Mouse (Mus musculus) intestine, embryonic 14.5 days (tissue): Measurements from ENCODE around the gene C2cd2l. TPM values are rescaled to one million over a fixed set of nuclear protein-coding genes. Genes with fewer than 3 reads are reported as not detected.
"Not testable (repeated sequence)": the region's sequence is repeated elsewhere in the genome, so short reads cannot be mapped to it uniquely, and the experiment has no call there.

Experiments used
- ATAC-seq: fragments of 200-750 bp; cut with Nextera tagmentation; replicated peaks from 2 replicates; pipeline ENCODE4 v1.8.0; 2017; ENCODE audit warnings: low read depth, moderate number of reproducible peaks, moderate TSS enrichment, moderate library complexity; ENCODE audit not compliant: low FRiP score, low TSS enrichment
- DNase-seq: peaks from one replicate; pipeline ENCODE4 v3.0.0-alpha.2; 2018; ENCODE audit warnings: low spot score
- H3K27ac ChIP-seq: fragments of 300-500 bp; sonication (generic); 2 replicates; pipeline ENCODE4 v1.5.1; 2014; ENCODE audit warnings: low read depth, mild to moderate bottlenecking, control low read depth
- H3K27me3 ChIP-seq: fragments of 300-500 bp; sonication (generic); replicated peaks from 2 replicates; pipeline ENCODE4 v1.6.1; 2014; ENCODE audit warnings: low read length, control low read depth; ENCODE audit not compliant: control insufficient read depth, insufficient read depth
- H3K36me3 ChIP-seq: fragments of 300-500 bp; sonication (generic); 2 replicates; pipeline ENCODE4 v1.6.1; 2014; ENCODE audit warnings: low read length, control low read depth; ENCODE audit not compliant: control insufficient read depth, insufficient read depth
- H3K4me1 ChIP-seq: fragments of 300-500 bp; sonication (generic); replicated peaks from 2 replicates; pipeline ENCODE4 v1.6.1; 2014; ENCODE audit warnings: low read length, control low read depth, mixed read lengths; ENCODE audit not compliant: control insufficient read depth, insufficient read depth
- H3K4me2 ChIP-seq: fragments of 300-500 bp; sonication (generic); 2 replicates; pipeline ENCODE4 v1.6.1; 2014; ENCODE audit warnings: low read length
- H3K4me3 ChIP-seq: fragments of 300-500 bp; sonication (generic); 2 replicates; pipeline ENCODE4 v1.5.1; 2014; ENCODE audit warnings: low read depth, low read length, control low read depth, mixed read lengths
- H3K9ac ChIP-seq: fragments of 300-500 bp; sonication (generic); 2 replicates; pipeline ENCODE4 v1.6.1; 2014; ENCODE audit warnings: mild to moderate bottlenecking, low read length
- H3K9me3 ChIP-seq: fragments of 300-500 bp; sonication (generic); 2 replicates; pipeline ENCODE4 v1.6.1; 2016; ENCODE audit warnings: low read length, control low read depth; ENCODE audit not compliant: control insufficient read depth
- WGBS: fragments of 180-500 bp; shearing (Covaris S2); extraction: QIAGEN DNeasy Blood & Tissue Kit; methylation state at CpG from one replicate; pipeline ENCODE4 v1.1.7; 2014; 5-methylcytosine and 5-hydroxymethylcytosine counted together
- polyA plus RNA-seq: library from polyadenylated mRNA; unstranded; fragments of >200 nt; fragmentation: Nextera tagmentation; extraction: Ambion mirVana; gene quantifications from 2 replicates; pipeline ENCODE4 v1.2.1, GENCODE M21; 2014

The C2cd2l gene
- 5.7 and 5.8 TPM in 2 replicates for polyA plus RNA-seq

GRCm38 (mm10) chr9:44319887-44320798 is at the start of gene C2cd2l:
C2cd2l (minus strand) TSS chr9:44320285.
- H3K4me1 ChIP-seq = peaks cover 14% of the 10 kb centered on the region
- peaks cover 10% of the 10 kb centered on the region for H3K36me3 ChIP-seq
- under 1% methylated on average over 67 of the region's 67 CpGs for WGBS
- no peaks in the 10 kb centered on the region for H3K27me3 ChIP-seq
- H3K4me3 ChIP-seq = peak within 1 kb of the TSS; percentile 75
- peak; percentile 97 for ATAC-seq
- peak; percentile 93 for DNase-seq
- peak within 1 kb of the TSS; percentile 68 for H3K9ac ChIP-seq
- H3K9me3 ChIP-seq = no peaks in the 10 kb centered on the region
- peak within 1 kb of the TSS; percentile 78 for H3K27ac ChIP-seq
- peak within 1 kb of the TSS; percentile 56 for H3K4me2 ChIP-seq

- DNase-seq = no peak
- peaks cover 8% of the 10 kb centered on the region; the same call in 1 of the 2 replicates for H3K4me1 ChIP-seq
- H3K27me3 ChIP-seq = no peaks in the 10 kb centered on the region
- peaks cover 4% of the 10 kb centered on the region for H3K36me3 ChIP-seq
- H3K4me2 ChIP-seq = no peak overlapping the region
- ATAC-seq = no peak
- no peak overlapping the region for H3K27ac ChIP-seq
- no peak overlapping the region for H3K4me3 ChIP-seq
- H3K9me3 ChIP-seq = no peaks in the 10 kb centered on the region
- no peak overlapping the region for H3K9ac ChIP-seq
- WGBS = 60% methylated on average over 3 of the region's 3 CpGs
Measured at GRCm38 (mm10) chr9:44364480-44364879, 44.4 kb upstream of the C2cd2l start.

GRCm38 (mm10) chr9:44361931-44362330 is 41.8 kb upstream of the C2cd2l start:
- 43% methylated on average over 4 of the region's 4 CpGs for WGBS
- peak; percentile 28; the same call in 1 of the 2 replicates for ATAC-seq
- 0 out of 2 replicates have a peak overlapping the region, but pooled peaks have one; percentile 67 for H3K27ac ChIP-seq
- peak overlapping the region; percentile 91 for H3K4me2 ChIP-seq
- H3K9me3 ChIP-seq, H3K27me3 ChIP-seq, H3K4me1 ChIP-seq, DNase-seq: not testable (repeated sequence)
- peak overlapping the region; percentile 35; the same call in 1 of the 2 replicates for H3K9ac ChIP-seq
- peak overlapping the region; percentile 99 for H3K4me3 ChIP-seq
- H3K36me3 ChIP-seq = peaks cover 26% of the 10 kb centered on the region

- ATAC-seq (peak; percentile 95), DNase-seq (peak; percentile 98)
- no peaks in the 10 kb centered on the region for H3K9me3 ChIP-seq
- peaks cover 32% of the 10 kb centered on the region for H3K36me3 ChIP-seq
- H3K9ac ChIP-seq = peak within 1 kb of the TSS; percentile 83
- peaks cover 8% of the 10 kb centered on the region; the same call in 1 of the 2 replicates for H3K4me1 ChIP-seq
- peak within 1 kb of the TSS; percentile 99 for H3K4me3 ChIP-seq
- 0 out of 2 replicates have a peak within 1 kb of the TSS, but pooled peaks have one; percentile 67 for H3K27ac ChIP-seq
- H3K27me3 ChIP-seq = no peaks in the 10 kb centered on the region
- under 1% methylated on average over 44 of the region's 44 CpGs for WGBS
- H3K4me2 ChIP-seq = peak within 1 kb of the TSS; percentile 91
Measured at GRCm38 (mm10) chr9:44361190-44361917, 41.3 kb upstream of the C2cd2l start, which contains the start of gene Vps11. Vps11 (minus strand) TSS chr9:44361670.

GRCm38 (mm10) chr9:44357207-44357606 is 37.1 kb upstream of the C2cd2l start:
- Histone ChIP-seq H3K9me3 (no peaks in the 10 kb centered on the region), H3K27ac (no peak overlapping the region), H3K36me3 (peaks cover 73% of the 10 kb centered on the region), H3K4me2 (no peak overlapping the region), H3K9ac (no peak overlapping the region), H3K4me1 (peaks cover 8% of the 10 kb centered on the region; the same call in 1 of the 2 replicates), H3K4me3 (no peak overlapping the region), H3K27me3 (no peaks in the 10 kb centered on the region)
- no peak for DNase-seq
- WGBS = 76% methylated on average over 4 of the region's 4 CpGs
- no peak for ATAC-seq

GRCm38 (mm10) chr9:44353142-44353541 is 33.1 kb upstream of the C2cd2l start:
- H3K4me1 ChIP-seq = no peaks in the 10 kb centered on the region
- H3K27ac ChIP-seq = no peak overlapping the region
- H3K9me3 ChIP-seq = no peaks in the 10 kb centered on the region
- no peaks in the 10 kb centered on the region for H3K27me3 ChIP-seq
- DNase-seq (no peak), ATAC-seq (no peak)
- H3K9ac ChIP-seq = no peak overlapping the region
- 94% methylated on average over 6 of the region's 6 CpGs for WGBS
- H3K36me3 ChIP-seq = peaks cover 97% of the 10 kb centered on the region
- no peak overlapping the region for H3K4me3 ChIP-seq
- no peak overlapping the region for H3K4me2 ChIP-seq

GRCm38 (mm10) chr9:44352337-44352736 is 32.3 kb upstream of the C2cd2l start:
- no peak for DNase-seq
- 97% methylated on average over 10 of the region's 10 CpGs for WGBS

GRCm38 (mm10) chr9:44351396-44351795 is 31.3 kb upstream of the C2cd2l start:
- no peaks in the 10 kb centered on the region for H3K4me1 ChIP-seq
- no peak overlapping the region for H3K4me2 ChIP-seq
- 94% methylated on average over 4 of the region's 4 CpGs for WGBS
- no peak overlapping the region for H3K4me3 ChIP-seq
- H3K9me3 ChIP-seq = no peaks in the 10 kb centered on the region
- no peak for ATAC-seq
- DNase-seq = no peak
- no peak overlapping the region for H3K27ac ChIP-seq
- peaks cover 99% of the 10 kb centered on the region for H3K36me3 ChIP-seq
- no peaks in the 10 kb centered on the region for H3K27me3 ChIP-seq
- no peak overlapping the region for H3K9ac ChIP-seq

More at GRCm38 (mm10) chr9:44352337-44352736, 32.3 kb upstream of the C2cd2l start:
- Histone ChIP-seq H3K4me2 (no peak overlapping the region), H3K27me3 (no peaks in the 10 kb centered on the region), H3K4me1 (no peaks in the 10 kb centered on the region), H3K9ac (no peak overlapping the region), H3K27ac (no peak overlapping the region), H3K9me3 (no peaks in the 10 kb centered on the region), H3K4me3 (no peak overlapping the region), H3K36me3 (peaks cover 99% of the 10 kb centered on the region)
- ATAC-seq = no peak
